Mouse (Mus musculus): ENCODE measurements around the gene Syvn1. TPM values are rescaled to one million over a fixed set of nuclear protein-coding genes. Genes with fewer than 3 reads are reported as not detected.

Gene Syvn1
- polyA plus RNA-seq, 1 experiment from 2014 or later = 32.8 TPM

Small RNA genes within 50 kb of the gene (microRNA-seq; reads per million reads assigned to microRNA genes)
- gene Mir6988 = 2.7 reads per million, percentile 10 among the genes with 10 or more reads in this experiment

Other genes with a start within 250 kb of the Syvn1 start
- 17.4 and 26.5 TPM in 2 replicates for gene Frmd8, start 171.3 kb upstream of the Syvn1 start, polyA plus RNA-seq (2014; fragmentation: Nextera tagmentation; extraction: Ambion mirVana)
- 3.3 and 3.5 TPM in 2 replicates for gene Slc25a45, start 168.8 kb upstream of the Syvn1 start, polyA plus RNA-seq (2014; fragmentation: Nextera tagmentation; extraction: Ambion mirVana)
- gene Tigd3, start 152.4 kb upstream of the Syvn1 start, polyA plus RNA-seq (2014; fragmentation: Nextera tagmentation; extraction: Ambion mirVana) = 2.9 and 4.0 TPM in 2 replicates
- 132 and 167 TPM in 2 replicates for gene Dpf2, start 133.6 kb upstream of the Syvn1 start, polyA plus RNA-seq (2014; fragmentation: Nextera tagmentation; extraction: Ambion mirVana)
- gene Cdc42ep2, start 121.8 kb upstream of the Syvn1 start, polyA plus RNA-seq (2014; fragmentation: Nextera tagmentation; extraction: Ambion mirVana) = 10.5 and 10.8 TPM in 2 replicates
- 74.2 and 95.3 TPM in 2 replicates for gene Pola2, start 82.4 kb upstream of the Syvn1 start, polyA plus RNA-seq (2014; fragmentation: Nextera tagmentation; extraction: Ambion mirVana)
- gene Slc22a20, start 60.4 kb upstream of the Syvn1 start, polyA plus RNA-seq (2014; fragmentation: Nextera tagmentation; extraction: Ambion mirVana) = not detected in 2 replicates
- 6.3 and 8.6 TPM in 2 replicates for gene Capn1, start 30.7 kb upstream of the Syvn1 start, polyA plus RNA-seq (2014; fragmentation: Nextera tagmentation; extraction: Ambion mirVana)
- gene Mrpl49, start 11.2 kb downstream of the Syvn1 start, polyA plus RNA-seq (2014; fragmentation: Nextera tagmentation; extraction: Ambion mirVana) = 77.3 and 89.5 TPM in 2 replicates
- gene Fau, start 11.3 kb downstream of the Syvn1 start, polyA plus RNA-seq (2014; fragmentation: Nextera tagmentation; extraction: Ambion mirVana) = 839 and 1,033 TPM in 2 replicates
- gene Znhit2, start 14.6 kb downstream of the Syvn1 start, polyA plus RNA-seq (2014; fragmentation: Nextera tagmentation; extraction: Ambion mirVana) = 38.6 and 44.4 TPM in 2 replicates
- 22.1 and 24.6 TPM in 2 replicates for gene Tm7sf2, start 21.8 kb downstream of the Syvn1 start, polyA plus RNA-seq (2014; fragmentation: Nextera tagmentation; extraction: Ambion mirVana)
- 60.8 and 75.0 TPM in 2 replicates for gene Vps51, start 30.7 kb downstream of the Syvn1 start, polyA plus RNA-seq (2014; fragmentation: Nextera tagmentation; extraction: Ambion mirVana)
- not detected in 2 replicates for gene Tmem262, start 33.5 kb downstream of the Syvn1 start, polyA plus RNA-seq (2014; fragmentation: Nextera tagmentation; extraction: Ambion mirVana)
- gene Gm28374, start 35.7 kb downstream of the Syvn1 start, polyA plus RNA-seq (2014; fragmentation: Nextera tagmentation; extraction: Ambion mirVana) = 1.1 and 1.5 TPM in 2 replicates
- 81.0 and 82.3 TPM in 2 replicates for gene Zfpl1, start 38.4 kb downstream of the Syvn1 start, polyA plus RNA-seq (2014; fragmentation: Nextera tagmentation; extraction: Ambion mirVana)
- 43.1 and 53.5 TPM in 2 replicates for gene Cdca5, start 38.4 kb downstream of the Syvn1 start, polyA plus RNA-seq (2014; fragmentation: Nextera tagmentation; extraction: Ambion mirVana)
- 0.47 and 1.7 TPM in 2 replicates for gene AC131692.1, start 47.8 kb downstream of the Syvn1 start, polyA plus RNA-seq (2014; fragmentation: Nextera tagmentation; extraction: Ambion mirVana)
- gene Naaladl1, start 59.2 kb downstream of the Syvn1 start, polyA plus RNA-seq (2014; fragmentation: Nextera tagmentation; extraction: Ambion mirVana) = 0.44 and 0.60 TPM in 2 replicates
- 56.1 and 64.4 TPM in 2 replicates for gene Sac3d1, start 72.1 kb downstream of the Syvn1 start, polyA plus RNA-seq (2014; fragmentation: Nextera tagmentation; extraction: Ambion mirVana)
- 29.6 and 37.0 TPM in 2 replicates for gene Snx15, start 81.7 kb downstream of the Syvn1 start, polyA plus RNA-seq (2014; fragmentation: Nextera tagmentation; extraction: Ambion mirVana)
- 0.15 TPM in 1 of 2 replicates, not detected in the other for gene Batf2, start 94.4 kb downstream of the Syvn1 start, polyA plus RNA-seq (2014; fragmentation: Nextera tagmentation; extraction: Ambion mirVana)
- 82.6 and 98.8 TPM in 2 replicates for gene Arl2, start 95.0 kb downstream of the Syvn1 start, polyA plus RNA-seq (2014; fragmentation: Nextera tagmentation; extraction: Ambion mirVana)
- not detected in 2 replicates for gene Majin, start 137.8 kb downstream of the Syvn1 start, polyA plus RNA-seq (2014; fragmentation: Nextera tagmentation; extraction: Ambion mirVana)
- 0.93 TPM in 1 of 2 replicates, not detected in the other for gene Gpha2, start 179.8 kb downstream of the Syvn1 start, polyA plus RNA-seq (2014; fragmentation: Nextera tagmentation; extraction: Ambion mirVana)
- 16.4 and 19.7 TPM in 2 replicates for gene Ppp2r5b, start 189.3 kb downstream of the Syvn1 start, polyA plus RNA-seq (2014; fragmentation: Nextera tagmentation; extraction: Ambion mirVana)
- 7.2 and 12.4 TPM in 2 replicates for gene Atg2a, start 195.1 kb downstream of the Syvn1 start, polyA plus RNA-seq (2014; fragmentation: Nextera tagmentation; extraction: Ambion mirVana)
- 38.3 and 46.0 TPM in 2 replicates for gene Ehd1, start 230.1 kb downstream of the Syvn1 start, polyA plus RNA-seq (2014; fragmentation: Nextera tagmentation; extraction: Ambion mirVana)